Mouse (Mus musculus) ES-Bruce4 (cell line): ENCODE measurements around the gene Hist1h3d. TPM values are rescaled to one million over a fixed set of nuclear protein-coding genes. Genes with fewer than 3 reads are reported as not detected.
"Not testable (repeated sequence)": the region's sequence is repeated elsewhere in the genome, so short reads cannot be mapped to it uniquely, and the experiment has no call there.

ENCODE experiments used
- H3K27ac ChIP-seq: 2 replicates; pipeline ENCODE4 v1.5.1; 2012; ENCODE audit warnings: low read length, inconsistent platforms; ENCODE audit not compliant: insufficient read depth
- H3K27me3 ChIP-seq: 2 replicates; pipeline ENCODE4 v1.6.1; 2012; ENCODE audit warnings: mild to moderate bottlenecking, low read length, inconsistent platforms; ENCODE audit not compliant: control insufficient read depth, poor library complexity, insufficient read depth, severe bottlenecking
- H3K36me3 ChIP-seq: 2 replicates; pipeline ENCODE4 v1.6.1; 2012; ENCODE audit warnings: inconsistent platforms, mild to moderate bottlenecking, low read length, moderate library complexity; ENCODE audit not compliant: control insufficient read depth, poor library complexity, insufficient read depth, severe bottlenecking
- H3K4me1 ChIP-seq: one replicate; pipeline ENCODE4 v1.8.1; 2011; ENCODE audit warnings: low read length; ENCODE audit not compliant: control insufficient read depth, insufficient read depth
- H3K4me3 ChIP-seq: 2 replicates; pipeline ENCODE4 v1.5.1; 2011; ENCODE audit warnings: low read depth, mild to moderate bottlenecking, low read length
- H3K9ac ChIP-seq: 2 replicates; pipeline ENCODE4 v1.6.1; 2012; ENCODE audit warnings: low read depth, mild to moderate bottlenecking, inconsistent platforms; ENCODE audit not compliant: poor library complexity, severe bottlenecking
- H3K9me3 ChIP-seq: replicated peaks from 2 replicates; pipeline ENCODE4 v1.6.1; 2012; ENCODE audit warnings: mild to moderate bottlenecking, low read length, inconsistent platforms; ENCODE audit not compliant: control insufficient read depth, poor library complexity, insufficient read depth, severe bottlenecking
- CTCF ChIP-seq: IDR thresholded peaks from one replicate; pipeline ENCODE4 v1.8.1; 2011; ENCODE audit warnings: low read depth, low read length
- EP300 ChIP-seq: IDR thresholded peaks from 2 replicates; pipeline ENCODE4 v1.6.1; 2011; ENCODE audit warnings: low read depth, low read length; ENCODE audit not compliant: insufficient read depth
- POLR2A ChIP-seq: IDR thresholded peaks from one replicate; pipeline ENCODE4 v1.8.1; 2011; ENCODE audit warnings: low read length; ENCODE audit not compliant: insufficient read depth
- polyA plus RNA-seq: library from polyadenylated mRNA; stranded (reverse); fragments of >200 nt; gene quantifications from 2 replicates; pipeline ENCODE4 v1.2.4, GENCODE M21; 2011; ENCODE audit warnings: low read depth; ENCODE audit not compliant: missing spikeins, insufficient read depth, insufficient read length

The Hist1h3d gene
- polyA plus RNA-seq, 1 experiment: 3.2 TPM

GRCm38 (mm10) chr13:23535137-23536075 is 40.2 kb upstream of the Hist1h3d start, which contains the start of gene Hist1h3g:
TSS of gene Hist1h3g (plus strand) at chr13:23535422.
- not testable (repeated sequence) for H3K9me3 ChIP-seq, H3K27me3 ChIP-seq, H3K4me1 ChIP-seq, H3K36me3 ChIP-seq
- TF ChIP-seq POLR2A (peak; percentile 97), EP300 (0 out of 2 replicates have a peak, but pooled peaks have one; percentile 56)
- Histone ChIP-seq H3K4me3 (peak within 1 kb of the TSS; percentile 75), H3K27ac (peak within 1 kb of the TSS; percentile 99), H3K9ac (peak within 1 kb of the TSS; percentile 99)

DNA sequence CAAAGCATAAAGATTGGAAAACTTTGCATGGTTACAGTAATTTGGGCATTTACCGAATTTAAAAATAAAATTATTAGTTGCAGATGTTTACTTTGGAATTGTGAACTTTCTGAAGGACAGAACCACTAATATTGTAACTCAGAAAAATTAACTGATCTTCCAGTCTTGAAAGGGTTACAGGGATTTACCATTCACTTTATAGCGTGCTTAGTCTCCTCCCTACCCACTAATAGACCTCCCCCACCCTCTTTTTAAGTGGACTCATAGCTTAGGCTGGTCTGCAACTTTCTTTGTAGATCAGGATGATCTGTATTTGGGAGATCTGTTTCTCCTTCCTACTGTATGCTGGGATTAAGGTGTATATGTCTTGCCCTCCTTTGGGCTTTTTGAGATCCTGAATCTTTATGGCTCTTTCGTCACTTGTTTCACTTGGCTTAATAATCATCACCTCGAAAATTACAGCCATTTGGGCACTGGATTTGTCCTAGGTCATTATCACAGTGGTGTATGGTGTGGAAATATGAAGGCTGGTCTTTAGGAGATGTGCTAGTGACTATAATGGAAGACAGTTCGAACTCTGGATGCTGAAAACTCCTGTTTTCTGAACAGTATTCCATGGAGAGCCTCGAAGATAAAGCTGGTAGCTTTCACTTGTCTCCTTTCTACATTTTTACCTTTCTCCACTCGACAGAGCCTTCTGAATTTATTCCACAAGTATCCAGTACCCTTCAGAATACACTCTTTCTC is 39.3 kb upstream of the Hist1h3d start:
- no peaks in the 10 kb centered on the region for H3K9me3 ChIP-seq
- H3K36me3 ChIP-seq: no peaks in the 10 kb centered on the region
- H3K4me3 ChIP-seq: peak overlapping the region; percentile 18; the same call in 1 of the 2 replicates
- H3K27me3 ChIP-seq: no peaks in the 10 kb centered on the region
- peak overlapping the region; percentile 86 for H3K9ac ChIP-seq
- no peak for TF ChIP-seq EP300
- TF ChIP-seq CTCF: no peak
- TF ChIP-seq POLR2A: no peak
- H3K4me1 ChIP-seq: peaks cover 1% of the 10 kb centered on the region
- peak overlapping the region; percentile 75 for H3K27ac ChIP-seq

DNA sequence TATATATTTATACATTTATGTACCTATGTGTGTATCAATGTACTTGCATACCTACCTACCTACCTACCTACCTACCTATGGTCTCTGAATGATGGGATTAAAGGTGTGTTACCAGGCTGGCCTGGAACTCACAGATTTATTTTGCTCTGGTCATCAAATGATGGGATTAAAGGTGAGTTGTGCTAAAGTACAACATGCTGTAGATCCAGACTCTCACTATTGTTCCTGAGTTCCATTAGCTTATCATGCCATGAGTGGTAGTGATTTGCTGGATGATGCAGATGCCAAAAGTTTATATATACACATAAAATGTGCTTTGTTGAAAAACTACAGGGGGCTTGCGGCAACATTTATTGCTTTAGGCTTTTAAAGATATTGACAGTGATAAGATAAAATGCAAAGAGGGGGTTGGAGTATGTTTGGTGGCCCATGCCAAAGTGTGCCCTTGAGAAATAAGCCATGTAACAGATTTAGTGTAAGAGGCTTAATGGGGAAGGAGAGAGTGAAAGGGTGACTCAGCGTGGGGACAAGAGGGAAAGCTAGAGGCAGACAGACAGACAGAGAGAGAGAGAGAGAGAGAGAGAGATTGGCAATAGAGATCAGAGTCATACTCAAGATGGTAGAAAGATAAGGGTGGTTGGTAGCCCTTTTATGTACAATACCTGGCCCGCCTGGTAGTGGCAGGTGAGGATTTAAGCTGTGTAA is 38.4 kb upstream of the Hist1h3d start:
- Histone ChIP-seq H3K9me3 (no peaks in the 10 kb centered on the region), H3K27ac (no peak overlapping the region), H3K27me3 (no peaks in the 10 kb centered on the region), H3K4me1 (peaks cover 1% of the 10 kb centered on the region), H3K9ac (peak overlapping the region; percentile 40; the same call in 1 of the 2 replicates), H3K36me3 (no peaks in the 10 kb centered on the region), H3K4me3 (no peak overlapping the region)
- TF ChIP-seq POLR2A: no peak
- TF ChIP-seq CTCF: no peak
- TF ChIP-seq EP300: no peak

- TF ChIP-seq EP300 (no peak), CTCF (no peak), POLR2A (no peak)
- no peak overlapping the region for H3K4me3 ChIP-seq
- H3K4me1 ChIP-seq: peaks cover 1% of the 10 kb centered on the region
- no peak overlapping the region for H3K9ac ChIP-seq
- H3K36me3 ChIP-seq: no peaks in the 10 kb centered on the region
- H3K27me3 ChIP-seq: no peaks in the 10 kb centered on the region
- no peak overlapping the region for H3K27ac ChIP-seq
- H3K9me3 ChIP-seq: no peaks in the 10 kb centered on the region
Measured at GRCm38 (mm10) chr13:23538249-23538648, 37.3 kb upstream of the Hist1h3d start.

GRCm38 (mm10) chr13:23539821-23540220 is 35.7 kb upstream of the Hist1h3d start:
- not testable (repeated sequence) for H3K4me3 ChIP-seq, H3K9ac ChIP-seq, H3K4me1 ChIP-seq, H3K27ac ChIP-seq, H3K36me3 ChIP-seq, H3K9me3 ChIP-seq, H3K27me3 ChIP-seq

GRCm38 (mm10) chr13:23541497-23541896 is 34.1 kb upstream of the Hist1h3d start:
- no peaks in the 10 kb centered on the region for H3K36me3 ChIP-seq
- H3K9me3 ChIP-seq: no peaks in the 10 kb centered on the region
- no peak overlapping the region for H3K9ac ChIP-seq
- TF ChIP-seq EP300 (no peak), POLR2A (no peak), CTCF (no peak)
- peaks cover 1% of the 10 kb centered on the region for H3K4me1 ChIP-seq
- no peaks in the 10 kb centered on the region for H3K27me3 ChIP-seq
- H3K4me3 ChIP-seq: no peak overlapping the region
- H3K27ac ChIP-seq: no peak overlapping the region

DNA sequence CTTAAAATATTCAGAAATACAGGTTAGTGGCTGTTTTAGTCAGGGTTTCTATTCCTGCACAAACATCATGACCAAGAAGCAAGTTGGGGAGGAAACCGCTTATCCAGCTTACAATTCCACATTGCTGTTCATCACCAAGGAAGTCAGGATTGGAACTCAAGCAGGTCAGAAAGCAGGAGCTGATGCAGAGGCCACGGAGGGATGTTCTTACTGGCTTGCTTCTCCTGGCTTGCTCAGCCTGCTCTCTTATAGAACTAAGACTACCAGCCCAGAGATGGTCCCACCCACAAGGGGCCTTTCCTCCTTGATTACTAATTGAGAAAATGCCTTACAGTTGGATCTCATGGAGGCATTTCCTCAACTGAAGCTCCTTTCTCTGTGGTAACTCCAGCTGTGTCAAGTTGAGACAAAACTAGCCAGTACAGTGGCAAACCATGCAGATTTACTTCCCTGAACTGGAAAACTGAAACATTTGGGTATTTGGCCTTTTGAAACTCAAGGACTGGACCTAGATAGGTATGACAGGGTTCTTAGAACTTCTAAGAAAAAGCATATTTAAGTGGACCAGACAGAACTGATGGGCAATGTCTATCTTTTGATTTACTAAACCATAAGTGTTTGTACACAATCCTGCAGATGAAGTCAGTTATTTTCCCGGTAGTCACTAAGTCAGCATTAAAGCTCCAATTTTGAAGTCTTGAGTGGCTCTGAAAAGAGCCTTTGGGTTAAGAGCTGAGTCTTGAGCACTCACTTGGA is 33.2 kb upstream of the Hist1h3d start:
- H3K9me3 ChIP-seq, H3K4me1 ChIP-seq, H3K27me3 ChIP-seq, H3K36me3 ChIP-seq: not testable (repeated sequence)
- Histone ChIP-seq H3K27ac (peak overlapping the region; percentile 75), H3K9ac (peak overlapping the region; percentile 69), H3K4me3 (peak overlapping the region; percentile 88)
